Mouse (Mus musculus) 416B (cell line): ENCODE data around the gene Ugcg.

Experiments
- DNase-seq: peaks from one replicate; pipeline ENCODE4 v3.0.0; 2011; ENCODE audit warnings: low read depth

Gene Ugcg

DNA sequence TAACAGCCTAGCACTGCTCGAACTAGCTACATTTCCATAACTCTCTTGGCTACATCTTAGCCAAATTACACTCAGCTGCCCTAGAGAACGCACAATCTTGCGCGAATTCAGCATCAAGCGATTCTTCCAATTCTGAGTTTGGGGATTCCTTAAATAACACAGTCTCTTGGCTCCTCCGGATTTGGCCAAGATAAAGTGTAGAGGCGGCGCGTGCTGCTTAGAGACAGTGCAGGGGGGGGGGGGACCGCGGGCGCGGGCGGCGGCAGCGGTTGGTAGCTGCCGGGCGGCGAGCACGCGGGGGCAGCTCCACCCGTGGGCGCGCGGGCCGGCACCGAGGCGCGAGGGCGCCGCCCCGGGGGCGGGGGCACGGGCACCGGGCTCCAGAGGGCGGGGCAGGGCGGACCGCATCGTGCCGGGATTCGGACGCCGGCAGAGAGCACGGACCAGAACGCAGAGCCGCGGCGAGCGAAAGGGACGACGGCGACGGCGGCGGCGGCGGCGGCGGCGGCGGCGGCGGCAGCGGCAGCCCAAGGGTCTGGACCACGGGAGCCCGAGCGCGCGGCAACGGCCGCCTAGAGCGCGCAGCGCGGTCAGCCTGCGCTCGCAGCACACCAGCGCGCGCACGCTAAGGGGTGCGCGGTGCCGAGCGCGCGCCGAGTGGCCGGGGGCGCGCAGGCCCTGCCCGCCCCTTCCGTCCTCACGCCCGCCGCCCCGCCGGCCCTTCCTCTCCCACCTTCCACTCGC is at the start of gene Ugcg:
TSS of gene Ugcg (plus strand) at position 456 of the 744 bp plus-strand sequence.
- peak; percentile 73 for DNase-seq

DNA sequence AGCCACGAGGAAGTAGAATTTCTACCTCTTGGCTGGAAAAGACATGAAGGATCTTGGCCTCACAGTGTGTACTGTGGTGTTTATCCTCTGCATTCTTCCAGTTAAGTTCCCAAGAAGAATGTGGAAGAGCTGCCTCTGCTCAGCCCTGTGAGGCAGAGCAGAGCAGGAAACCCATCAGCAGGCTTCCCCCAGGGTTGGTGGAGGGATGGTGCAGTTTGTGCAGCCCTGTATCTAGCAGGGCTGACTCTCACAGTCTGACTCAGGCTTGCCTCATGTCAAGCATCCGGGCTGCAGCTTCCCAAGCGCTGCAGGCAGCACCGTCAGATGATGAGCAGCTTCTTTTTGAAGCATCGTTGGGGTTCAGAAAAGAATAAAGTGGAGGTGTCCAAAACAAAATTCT is 40.0 kb upstream of the Ugcg start:
- DNase-seq: peak; percentile 62

DNA sequence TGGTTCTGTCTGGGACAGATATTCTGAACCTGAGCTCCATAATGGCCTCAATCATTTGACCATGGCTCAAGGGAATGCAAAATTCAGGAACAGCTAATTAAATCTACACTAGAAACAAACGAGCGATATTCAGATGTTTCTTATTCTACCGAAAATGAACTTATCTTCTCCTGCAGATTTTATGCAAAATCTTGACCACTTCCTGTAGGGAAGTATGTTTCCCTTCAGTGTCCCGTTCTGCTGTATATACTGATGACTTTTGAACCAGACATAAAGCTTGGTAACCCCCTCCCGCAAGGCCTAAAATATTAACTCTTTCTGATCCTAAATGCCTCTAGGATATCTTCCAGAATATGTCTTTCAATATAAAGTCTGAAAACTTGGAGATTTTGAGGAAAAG is 38.1 kb upstream of the Ugcg start:
- DNase-seq: peak; percentile 90

DNA sequence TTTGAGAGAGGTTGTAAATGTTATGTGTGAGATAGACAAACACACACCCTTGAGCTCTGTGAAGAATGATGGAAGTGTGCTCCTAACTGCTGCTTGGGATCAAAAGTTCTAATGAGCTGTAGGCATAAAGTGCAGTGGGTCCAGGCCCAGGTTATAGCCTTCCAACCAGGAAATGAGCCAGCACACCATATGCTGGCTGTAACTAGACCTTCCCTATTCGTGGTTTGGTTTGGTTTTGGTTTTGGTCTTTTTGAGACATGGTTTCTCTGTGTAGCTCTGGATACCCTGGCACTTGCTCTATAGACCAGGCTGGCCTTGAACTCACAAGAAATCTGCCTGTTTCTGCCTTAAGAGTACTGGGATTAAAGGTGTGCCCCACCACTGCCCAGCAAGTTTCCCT is 37.1 kb upstream of the Ugcg start:
- peak; percentile 63 for DNase-seq

DNA sequence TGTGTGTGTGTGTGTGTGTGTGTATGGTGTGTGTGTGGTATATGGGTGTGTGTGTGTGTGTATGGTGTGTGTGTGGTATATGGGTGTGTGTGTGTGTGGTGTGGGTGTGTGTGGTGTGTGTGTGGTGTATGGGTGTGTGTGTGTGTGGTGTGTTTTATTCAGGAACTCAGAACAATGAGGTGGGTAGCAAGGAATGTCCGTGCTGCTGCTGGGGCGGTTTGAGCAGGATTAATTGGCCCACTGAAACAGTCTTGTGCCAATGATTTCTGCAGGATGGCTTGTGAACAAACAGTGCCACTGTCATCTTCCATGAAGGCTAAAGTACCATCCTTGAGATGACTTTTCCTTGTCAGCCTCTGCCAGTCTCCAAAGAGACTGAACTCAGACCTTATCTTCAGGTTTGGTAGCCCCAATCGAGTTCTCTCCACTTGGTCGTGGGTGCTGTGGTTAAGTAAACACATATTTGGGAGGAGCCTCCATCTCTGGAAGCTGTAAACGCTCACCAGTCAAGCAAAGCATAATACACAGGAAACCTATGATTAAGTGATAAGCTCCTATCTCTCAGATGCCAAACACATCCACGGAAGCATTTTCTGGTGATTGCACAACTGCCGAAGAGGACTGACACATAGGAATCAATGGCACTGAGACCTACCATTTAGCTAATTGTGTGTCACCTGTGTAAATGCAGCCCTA is 32.0 kb upstream of the Ugcg start:
- DNase-seq: peak; percentile 97

DNA sequence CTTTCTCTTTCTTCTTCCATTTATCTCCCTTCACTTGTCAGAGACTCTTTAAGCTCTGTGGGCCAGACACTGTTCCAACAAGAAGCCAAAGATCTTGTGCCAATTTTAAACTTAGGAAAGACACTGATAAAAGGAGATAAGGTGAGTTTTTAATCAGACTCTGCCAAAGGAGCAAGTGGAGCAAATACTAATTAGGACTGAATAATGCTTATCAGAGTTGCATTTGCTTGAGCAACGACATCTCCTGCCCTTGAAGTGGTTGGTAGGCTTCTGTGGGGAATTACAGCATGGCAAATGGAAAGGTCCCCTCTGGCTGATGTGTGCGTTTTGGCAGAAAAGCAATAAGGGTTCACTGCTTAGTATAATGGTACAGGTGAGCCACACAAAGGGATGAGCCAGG is 31.4 kb upstream of the Ugcg start:
- DNase-seq: no peak

DNA sequence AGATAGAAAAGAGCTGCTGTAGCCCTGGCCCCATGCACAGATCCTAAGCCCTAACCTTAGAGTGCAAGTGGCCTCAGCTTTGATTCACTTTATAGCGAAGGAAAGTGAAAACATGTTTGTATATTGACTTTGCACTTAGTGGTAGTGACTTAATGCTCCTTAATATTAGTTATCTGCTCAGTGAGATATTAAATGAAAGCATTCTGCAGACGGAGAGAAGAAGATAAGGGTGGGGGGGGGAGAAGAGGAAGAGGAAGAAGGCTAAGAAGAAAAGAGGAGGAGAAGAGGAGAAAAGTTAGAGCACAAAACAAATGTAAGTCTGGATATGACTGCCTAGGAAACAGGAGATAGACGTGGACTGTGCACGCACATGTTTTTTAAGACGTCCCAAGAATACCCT is 28.8 kb upstream of the Ugcg start:
- DNase-seq: no peak

DNA sequence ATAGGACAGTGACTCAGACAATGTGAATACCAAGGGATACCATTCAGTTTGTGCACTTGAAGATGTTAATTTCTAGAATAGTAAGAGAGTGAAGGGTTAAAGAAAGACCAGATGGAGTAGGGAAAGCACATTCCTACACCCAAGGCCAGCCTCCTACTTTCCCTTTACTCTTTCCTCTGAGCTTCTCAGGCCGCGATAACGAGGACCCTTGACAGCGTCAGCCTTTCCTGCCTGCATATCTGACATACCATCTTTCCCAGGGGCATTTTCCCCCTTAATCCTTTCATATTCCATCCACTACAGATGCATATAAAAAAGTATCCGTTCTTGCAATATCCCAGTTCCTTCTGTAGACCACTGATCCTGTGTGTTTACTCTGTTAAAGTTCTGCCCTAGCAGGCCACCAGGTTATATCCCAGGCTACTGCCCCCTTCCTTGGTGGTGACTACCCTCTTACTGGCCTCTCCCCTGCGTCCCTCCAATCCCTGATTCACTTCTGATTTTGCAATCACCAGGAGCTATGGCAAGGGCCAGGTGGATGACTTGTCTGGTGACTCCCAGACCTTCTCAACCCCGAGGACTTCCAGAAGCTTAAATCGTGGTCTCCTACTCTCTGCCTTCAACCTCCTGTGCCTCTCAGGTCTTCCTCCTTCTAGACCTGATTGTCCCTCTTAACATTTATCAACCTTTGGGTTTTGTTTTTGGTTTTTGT is 27.9 kb upstream of the Ugcg start:
- DNase-seq: no peak

DNA sequence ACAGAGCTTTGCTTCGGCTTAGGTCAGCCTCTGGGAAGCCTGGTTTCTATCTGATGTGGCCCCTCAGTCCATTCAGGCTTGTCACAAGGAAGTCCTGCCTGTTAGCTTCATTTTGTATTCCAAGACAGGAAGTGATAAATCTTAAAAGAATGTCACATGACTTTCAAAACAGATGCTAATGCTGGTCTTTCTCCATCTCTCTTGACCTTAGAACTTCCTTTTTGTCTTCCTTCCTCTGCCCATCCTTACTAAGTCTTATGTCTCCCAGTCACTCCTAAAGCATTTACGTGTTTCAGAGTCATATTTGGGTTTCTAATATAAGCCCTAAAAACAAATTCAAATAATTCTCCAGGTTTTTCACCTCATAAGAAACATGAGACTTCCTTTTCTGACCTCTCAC is 25.0 kb upstream of the Ugcg start:
- DNase-seq: no peak

DNA sequence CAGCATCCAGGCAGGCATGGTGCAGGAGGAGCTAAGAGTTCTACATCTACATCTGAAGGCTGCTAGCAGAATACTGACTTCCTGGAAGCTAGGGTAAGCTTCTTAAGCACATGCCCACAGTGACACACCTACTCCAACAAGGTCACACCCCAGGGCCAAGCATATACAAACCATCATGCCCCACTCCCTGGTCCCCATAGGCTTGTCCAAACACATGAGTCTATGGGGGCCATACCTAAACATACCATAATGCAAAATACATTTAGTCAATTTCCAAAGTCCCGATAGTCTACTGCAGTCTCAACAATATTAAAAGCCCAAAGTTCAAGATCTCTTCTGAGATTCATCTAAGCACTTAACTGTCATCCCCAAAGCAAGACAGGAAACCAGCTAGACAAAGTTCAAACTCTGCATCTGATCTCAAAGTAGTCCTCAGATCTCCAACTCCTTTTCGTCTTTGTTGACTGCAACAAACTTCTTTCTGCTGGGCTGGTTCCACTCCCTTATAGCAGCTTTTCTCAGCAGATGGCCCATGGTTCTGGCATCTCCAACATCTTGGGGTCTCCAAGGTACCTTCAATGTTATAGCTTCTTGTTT is 21.7 kb upstream of the Ugcg start:
- no peak for DNase-seq

DNA sequence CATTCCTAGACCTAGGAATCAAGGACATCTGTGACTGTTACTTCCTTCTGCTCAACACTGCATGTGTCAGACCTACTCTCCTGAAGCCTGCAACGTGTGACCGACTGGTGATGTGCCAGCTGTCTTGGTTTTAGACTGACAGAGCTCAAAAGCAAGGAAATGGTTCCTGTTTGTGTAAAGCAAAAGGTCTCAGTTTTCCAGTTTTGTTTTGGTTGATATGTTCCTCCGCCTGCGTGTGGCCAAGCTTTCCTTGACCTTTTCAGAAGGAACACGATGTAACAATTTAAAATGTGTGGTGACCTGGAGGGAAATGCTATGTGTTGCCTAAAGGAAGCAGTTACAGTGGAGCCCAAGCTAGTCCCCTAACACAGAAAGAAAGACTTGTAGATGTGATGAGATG is 19.1 kb upstream of the Ugcg start:
- no peak for DNase-seq

DNA sequence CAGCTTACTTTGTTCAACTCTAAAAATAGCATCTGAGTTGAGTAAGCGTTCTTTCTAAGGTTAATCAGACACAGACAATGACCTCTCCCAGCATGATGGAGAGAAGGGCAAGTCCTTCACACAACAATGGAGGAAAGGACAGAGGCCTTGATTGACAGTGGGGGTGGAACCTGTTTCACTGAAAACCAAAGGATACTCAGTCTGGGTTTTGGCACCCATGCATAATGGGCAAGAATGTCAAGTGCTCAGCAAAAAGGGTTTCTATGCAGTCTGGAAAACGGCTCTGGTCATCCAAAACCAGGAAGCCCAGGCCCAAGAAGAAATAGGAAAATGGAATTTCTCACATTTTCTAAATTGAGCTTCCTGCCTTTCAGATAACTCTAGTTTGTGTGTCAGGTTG is 16.4 kb upstream of the Ugcg start:
- DNase-seq: no peak

DNA sequence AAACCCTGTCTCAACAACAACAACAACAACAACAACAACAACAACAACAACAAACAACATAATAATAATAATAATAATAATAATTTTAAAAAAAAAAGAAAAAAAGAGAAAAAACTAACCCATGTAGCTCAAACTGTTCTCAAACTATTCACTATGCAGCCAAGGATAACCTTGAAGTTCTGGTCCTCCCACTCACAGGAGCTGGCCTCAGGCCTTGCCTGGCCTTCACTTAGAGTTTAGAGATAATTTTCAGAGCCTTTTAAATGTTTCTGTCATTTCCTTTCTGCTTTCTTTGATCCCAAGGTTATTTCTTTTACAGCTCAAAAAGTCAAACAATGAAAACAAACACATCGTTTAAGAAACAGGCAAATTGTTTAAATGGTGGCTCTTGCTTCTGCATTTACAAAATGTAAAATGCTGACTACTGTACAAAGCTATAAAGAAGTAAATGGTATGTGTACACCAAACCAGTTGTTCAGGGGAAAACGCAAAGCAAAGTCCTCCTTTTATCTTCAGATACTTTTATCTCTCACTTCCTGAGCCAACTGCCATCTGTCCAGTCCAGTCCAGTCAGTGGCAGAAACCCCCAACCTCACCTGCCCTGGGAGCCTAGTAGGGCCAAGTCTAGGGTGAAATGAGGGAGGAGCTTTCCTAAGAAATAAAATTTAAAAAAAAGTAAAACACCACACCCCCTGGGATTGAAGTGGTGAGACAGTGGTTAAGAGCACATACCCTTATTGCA is 15.7 kb upstream of the Ugcg start:
- no peak for DNase-seq

DNA sequence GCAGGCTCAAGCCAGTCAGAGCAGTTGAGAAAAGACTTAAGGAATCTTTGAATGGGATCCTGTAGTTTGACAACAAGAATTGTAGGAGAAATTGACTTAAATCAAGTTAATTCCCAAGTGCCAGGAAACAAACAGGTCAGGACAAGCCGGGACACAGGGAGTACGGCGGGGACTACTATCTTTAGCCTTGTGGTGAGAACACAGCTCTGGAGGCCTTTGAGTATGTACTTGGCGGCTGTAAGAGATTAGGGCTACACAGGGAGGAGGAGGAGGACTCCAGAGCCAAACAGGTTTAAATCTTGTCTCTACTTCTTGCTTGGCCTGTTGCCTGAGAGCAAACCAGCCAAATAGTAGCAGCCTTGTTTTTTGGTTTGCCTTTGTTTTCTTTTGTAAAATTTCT is 14.1 kb upstream of the Ugcg start:
- DNase-seq: no peak

DNA sequence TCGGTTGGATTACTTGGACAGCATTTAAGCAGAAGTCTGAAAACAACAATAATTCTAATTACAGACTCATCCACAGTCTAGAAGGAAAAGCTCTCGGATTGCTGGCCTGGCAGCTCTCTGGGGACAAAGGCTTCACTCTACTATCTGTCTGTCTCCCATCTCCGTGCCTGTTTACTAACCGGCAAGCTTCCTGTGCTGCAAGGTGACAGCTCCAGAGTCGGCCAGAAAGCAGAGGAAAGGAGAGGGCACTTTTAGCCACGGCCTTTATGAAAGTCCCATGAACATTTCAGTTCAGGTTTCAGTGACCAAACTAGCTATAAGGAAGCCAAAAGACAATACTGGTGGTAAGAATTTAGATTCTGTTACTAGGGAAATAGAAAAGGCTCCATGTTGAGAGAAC is 13.1 kb upstream of the Ugcg start:
- DNase-seq: no peak

DNA sequence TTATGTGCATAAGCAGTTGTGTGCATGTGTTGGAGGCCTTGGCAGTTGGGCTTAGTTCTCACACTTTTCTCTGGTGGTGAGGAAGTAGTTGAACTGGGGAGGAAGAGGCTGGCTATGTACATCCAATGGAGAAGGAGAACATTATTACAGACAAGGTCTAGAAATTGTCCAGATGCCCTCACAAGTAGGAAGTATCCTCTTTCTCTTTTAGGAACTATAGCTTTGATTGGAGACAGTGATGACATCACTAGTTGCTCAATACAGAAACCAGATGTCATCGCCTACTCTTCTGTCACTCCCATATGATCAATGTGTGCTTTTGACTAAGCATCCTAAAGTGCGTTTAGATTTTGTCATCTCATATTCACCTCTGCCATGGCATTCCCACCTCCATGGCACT is 11.5 kb upstream of the Ugcg start:
- DNase-seq: peak; percentile 50

DNA sequence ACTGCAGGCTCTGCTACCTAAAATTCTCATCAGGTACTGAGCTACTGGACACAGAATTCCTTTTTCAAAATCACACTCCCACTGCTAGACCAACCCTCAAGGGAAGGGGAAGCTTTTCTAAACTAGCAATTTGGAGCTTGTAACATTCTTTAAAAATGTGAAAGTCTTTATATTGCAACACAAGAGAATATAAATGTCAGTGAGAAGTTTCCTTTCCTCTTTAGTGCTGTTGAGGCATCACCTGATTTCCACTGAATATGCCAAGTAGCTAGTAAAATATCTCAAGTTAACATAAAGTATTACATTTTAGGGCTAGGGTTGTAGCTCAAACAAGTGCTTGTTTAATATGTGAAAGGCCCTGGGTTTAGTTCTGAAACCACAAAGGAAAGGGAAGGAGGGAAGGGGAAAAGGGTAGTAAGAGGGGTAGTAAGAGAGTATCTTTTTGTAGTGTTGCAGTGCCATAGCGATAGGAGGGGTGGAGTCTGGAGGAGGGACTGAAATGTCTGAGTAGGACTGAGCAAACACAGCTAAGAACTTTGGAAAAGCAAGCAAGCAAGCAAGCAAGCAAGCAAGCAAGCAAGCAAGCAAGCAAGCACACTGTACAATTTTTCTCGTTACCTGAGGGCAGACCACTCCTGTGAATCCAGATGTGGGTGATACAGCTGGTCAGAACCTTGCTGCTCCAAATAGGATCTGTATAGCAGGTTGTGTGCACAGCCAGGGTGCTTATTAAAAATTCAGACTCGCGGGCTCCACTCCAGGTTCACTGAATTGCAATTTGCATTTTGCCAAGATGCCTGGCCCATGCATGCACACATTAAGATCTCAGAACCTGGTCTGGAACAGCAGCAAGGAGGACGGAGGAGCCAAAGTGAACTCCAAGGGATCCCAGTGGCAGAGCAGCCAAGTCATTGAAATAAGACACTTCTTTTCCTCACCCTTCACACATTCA is 7.5 kb upstream of the Ugcg start:
- DNase-seq: peak; percentile 50

DNA sequence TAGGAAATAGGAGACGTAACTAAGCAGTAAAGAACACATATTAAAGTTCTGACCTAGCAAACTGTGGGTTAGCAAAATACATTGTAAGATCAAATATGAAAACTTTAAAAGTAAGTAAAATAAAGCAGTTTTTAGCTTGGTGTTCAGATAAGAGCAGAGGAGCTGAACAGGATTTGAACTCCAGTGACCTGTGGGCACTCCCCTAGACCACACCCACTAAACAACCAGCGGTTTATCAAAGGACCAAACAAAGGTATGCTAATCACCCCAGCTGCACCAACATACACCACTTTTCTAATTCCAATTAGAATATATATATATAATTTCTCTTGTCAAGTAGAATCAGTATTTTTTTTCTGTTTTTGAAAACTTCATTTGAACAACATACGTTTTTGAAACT is 3.4 kb upstream of the Ugcg start:
- no peak for DNase-seq

DNA sequence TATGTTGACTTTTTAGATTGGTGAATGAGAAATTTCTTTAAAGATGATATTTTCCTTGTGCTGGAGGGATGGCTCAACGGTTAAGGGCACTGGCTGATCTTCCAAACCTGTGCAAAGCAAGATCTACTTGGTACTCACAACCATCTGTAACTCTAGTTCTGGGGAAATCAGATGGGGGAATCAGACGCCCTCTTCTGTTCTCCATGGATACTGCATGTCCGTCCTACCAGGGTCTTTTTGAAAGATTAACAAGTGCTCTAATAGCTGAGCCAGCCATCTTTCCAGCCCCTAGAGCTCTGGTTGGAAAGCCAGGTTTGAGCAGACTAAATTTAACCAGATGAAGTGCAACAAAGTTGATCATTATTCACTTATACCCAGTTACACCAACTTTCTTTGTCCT is 1.8 kb upstream of the Ugcg start:
- peak; percentile 83 for DNase-seq

DNA sequence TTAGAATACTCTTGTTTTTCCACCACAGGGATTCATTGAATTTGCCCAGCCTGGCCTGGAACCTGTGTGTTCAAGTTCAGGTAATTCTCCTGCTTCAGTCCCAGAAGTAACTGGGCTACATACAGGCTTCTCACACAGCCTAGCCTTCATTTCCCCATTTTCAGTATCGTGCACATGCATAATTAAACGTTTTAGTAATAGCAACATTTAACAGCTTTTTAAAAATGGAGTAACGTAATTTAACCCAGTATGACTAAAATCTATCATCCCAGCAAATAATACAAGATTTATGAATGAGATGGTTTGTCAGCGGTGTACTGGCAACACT is 619 bp upstream of the Ugcg start:
- no peak for DNase-seq
